Mouse (Mus musculus) liver, embryonic 12.5 days (tissue): ENCODE results near the gene Hipk1. TPM values are rescaled to one million over a fixed set of nuclear protein-coding genes. Genes with fewer than 3 reads are reported as not detected.
"Not testable (repeated sequence)": the region's sequence is repeated elsewhere in the genome, so short reads cannot be mapped to it uniquely, and the experiment has no call there.

Source experiments
- ATAC-seq: fragments of 200-750 bp; cut with Nextera tagmentation; 2 replicates; pipeline ENCODE4 v1.8.0; 2017; ENCODE audit warnings: moderate number of reproducible peaks, mild to moderate bottlenecking, moderate library complexity
- H3K27ac ChIP-seq: fragments of 300-500 bp; sonication (generic); 2 replicates; pipeline ENCODE4 v1.5.1; 2016; ENCODE audit warnings: mild to moderate bottlenecking
- H3K27me3 ChIP-seq: fragments of 300-500 bp; sonication (generic); replicated peaks from 2 replicates; pipeline ENCODE4 v1.6.1; 2016; ENCODE audit warnings: mild to moderate bottlenecking, moderate library complexity
- H3K36me3 ChIP-seq: fragments of 300-500 bp; sonication (generic); 2 replicates; pipeline ENCODE4 v1.6.1; 2016; ENCODE audit warnings: mild to moderate bottlenecking, moderate library complexity
- H3K4me1 ChIP-seq: fragments of 300-500 bp; sonication (generic); 2 replicates; pipeline ENCODE4 v1.6.1; 2016
- H3K4me2 ChIP-seq: fragments of 300-500 bp; sonication (generic); 2 replicates; pipeline ENCODE4 v1.6.1; 2016; ENCODE audit warnings: mild to moderate bottlenecking, moderate library complexity
- H3K4me3 ChIP-seq: fragments of 300-500 bp; sonication (generic); 2 replicates; pipeline ENCODE4 v1.5.1; 2016; ENCODE audit warnings: mild to moderate bottlenecking, moderate library complexity
- H3K9ac ChIP-seq: fragments of 300-500 bp; sonication (generic); 2 replicates; pipeline ENCODE4 v1.6.1; 2016; ENCODE audit warnings: mild to moderate bottlenecking, moderate library complexity
- H3K9me3 ChIP-seq: fragments of 300-500 bp; sonication (generic); replicated peaks from 2 replicates; pipeline ENCODE4 v1.6.1; 2016; ENCODE audit warnings: mild to moderate bottlenecking, moderate library complexity
- WGBS: fragments of 180-500 bp; shearing (Covaris S2); methylation state at CpG from one replicate; pipeline ENCODE4 v1.1.7; 2016; ENCODE audit not compliant: insufficient replicate concordance; 5-methylcytosine and 5-hydroxymethylcytosine counted together
- polyA plus RNA-seq: library from polyadenylated mRNA; unstranded; fragments of >200 nt; fragmentation: Nextera tagmentation; extraction: Ambion mirVana; gene quantifications from 2 replicates; pipeline ENCODE4 v1.2.1, GENCODE M21; 2016

Gene Hipk1
- polyA plus RNA-seq, 1 experiment from 2014 or later, result 17.7 TPM

GRCm38 (mm10) chr3:103827548-103827947, 36.2 kb upstream of the Hipk1 start:
- Histone ChIP-seq H3K4me2 (no peak overlapping the region), H3K4me3 (no peak overlapping the region), H3K27me3 (no peaks in the 10 kb centered on the region), H3K36me3 (peaks cover 12% of the 10 kb centered on the region), H3K9me3 (no peaks in the 10 kb centered on the region), H3K9ac (no peak overlapping the region), H3K4me1 (peaks cover 17% of the 10 kb centered on the region), H3K27ac (no peak overlapping the region)
- ATAC-seq, result no peak

DNA sequence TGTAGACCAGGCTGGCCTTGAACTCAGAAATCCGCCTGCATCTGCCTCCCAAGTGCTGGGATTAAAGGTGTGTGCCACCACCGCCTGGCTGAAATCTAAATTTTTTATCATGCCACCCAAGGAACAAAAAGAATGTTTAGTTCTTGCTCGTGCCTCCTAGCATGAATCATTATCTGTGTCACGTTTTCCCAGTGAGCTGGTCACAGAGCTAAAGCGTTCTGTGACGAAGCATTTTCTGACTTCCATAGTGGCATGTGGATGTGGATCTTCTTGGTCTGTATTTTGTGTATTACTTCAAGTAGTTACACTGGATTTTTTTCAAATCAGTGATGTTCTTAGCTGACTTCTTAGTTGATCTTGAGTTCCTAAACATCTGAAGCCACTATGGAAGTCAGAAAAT, 19.6 kb upstream of the Hipk1 start:
- peak overlapping the region; percentile 88 for H3K9ac ChIP-seq
- H3K9me3 ChIP-seq, result no peaks in the 10 kb centered on the region
- H3K36me3 ChIP-seq, result peaks cover 62% of the 10 kb centered on the region
- H3K4me2 ChIP-seq, result peak overlapping the region; percentile 75
- 61% methylated on average over 6 of the region's 6 CpGs for WGBS
- ATAC-seq, result no peak
- H3K27ac ChIP-seq, result peak overlapping the region; percentile 97
- no peaks in the 10 kb centered on the region for H3K27me3 ChIP-seq
- H3K4me3 ChIP-seq, result peak overlapping the region; percentile 96
- H3K4me1 ChIP-seq, result peaks cover 47% of the 10 kb centered on the region

DNA sequence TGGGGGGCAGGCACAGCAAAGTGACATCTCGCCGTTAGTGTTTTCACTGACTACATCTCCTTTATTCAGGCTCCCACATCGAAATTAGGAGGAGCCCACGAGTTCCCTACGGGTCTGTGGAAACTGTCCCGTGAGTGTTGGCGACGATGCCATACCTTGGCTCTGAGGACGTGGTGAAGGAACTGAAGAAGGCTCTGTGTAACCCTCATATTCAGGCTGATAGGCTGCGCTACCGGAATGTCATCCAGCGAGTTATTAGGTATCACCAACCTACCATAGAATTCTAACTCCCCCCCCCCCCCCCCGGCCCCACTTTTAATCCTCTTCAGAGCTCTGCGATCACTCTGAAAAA, 18.4 kb upstream of the Hipk1 start:
- H3K4me2 ChIP-seq, result peak overlapping the region; percentile 75
- ATAC-seq, result peak; percentile 62
- H3K4me3 ChIP-seq, result peak overlapping the region; percentile 96
- no peaks in the 10 kb centered on the region for H3K27me3 ChIP-seq
- peak overlapping the region; percentile 88 for H3K9ac ChIP-seq
- H3K4me1 ChIP-seq, result peaks cover 57% of the 10 kb centered on the region
- WGBS, result under 1% methylated on average over 14 of the region's 14 CpGs
- H3K9me3 ChIP-seq, result no peaks in the 10 kb centered on the region
- peak overlapping the region; percentile 97 for H3K27ac ChIP-seq
- peaks cover 64% of the 10 kb centered on the region for H3K36me3 ChIP-seq

DNA sequence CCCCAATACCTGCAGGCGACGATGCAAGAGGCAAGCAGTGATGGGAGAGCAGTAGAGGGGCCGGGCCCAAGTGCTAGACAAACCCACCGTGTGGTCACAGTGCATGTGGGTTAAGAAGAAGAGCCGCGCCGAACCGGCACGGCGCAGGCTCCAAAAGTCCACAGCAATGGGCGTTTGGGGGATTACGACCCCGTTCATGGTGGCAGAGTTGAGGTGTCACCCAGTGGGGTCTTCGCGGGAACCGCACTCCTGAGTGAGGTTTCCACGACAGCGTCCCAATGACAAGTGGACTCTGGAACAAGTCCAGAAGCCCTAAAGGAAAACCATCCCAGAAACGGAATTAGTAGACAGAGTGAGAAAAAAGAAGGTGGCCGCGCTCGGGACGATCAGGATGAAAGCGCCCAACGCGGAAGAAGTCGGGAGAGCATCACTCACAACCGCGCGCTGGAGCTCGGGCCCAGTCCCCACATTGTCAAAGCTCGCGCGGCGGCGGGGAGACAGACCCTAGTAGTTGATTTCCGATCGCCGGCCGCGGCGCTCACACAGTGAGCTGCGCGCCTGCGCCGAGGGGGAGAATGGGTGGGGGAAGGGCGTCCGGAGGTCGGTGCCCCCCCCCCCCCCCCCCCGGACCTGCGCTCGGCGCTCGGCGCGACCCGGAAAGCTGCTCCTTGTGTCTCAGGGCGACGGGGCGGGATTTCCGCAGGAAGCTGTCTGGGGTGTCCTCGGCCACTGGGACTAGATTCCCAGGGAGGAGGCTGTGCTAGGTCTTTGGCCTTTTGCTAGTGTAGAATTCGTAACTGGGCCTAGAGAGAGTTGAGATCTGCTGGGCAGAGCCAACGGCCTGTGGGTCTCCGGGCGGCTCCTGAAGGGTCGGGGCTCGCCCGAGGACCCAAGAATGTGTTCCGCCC, 17.8 kb upstream of the Hipk1 start, which contains the start of the genes Dclre1b, Ap4b1 and Gm43064:
Gene Dclre1b, minus strand, starts transcription at position 554 of the 908 bp plus-strand sequence.
Gene Ap4b1, plus strand, starts transcription at position 630 of the 908 bp plus-strand sequence.
Gene Gm43064, plus strand, starts transcription at position 683 of the 908 bp plus-strand sequence.
- peak; percentile 90 for ATAC-seq
- Histone ChIP-seq H3K27me3 (no peaks in the 10 kb centered on the region), H3K9me3 (no peaks in the 10 kb centered on the region), H3K4me1 (peaks cover 63% of the 10 kb centered on the region), H3K27ac (peak within 1 kb of the TSS; percentile 97), H3K9ac (peak within 1 kb of the TSS; percentile 88), H3K4me2 (peak within 1 kb of the TSS; percentile 75), H3K36me3 (peaks cover 64% of the 10 kb centered on the region), H3K4me3 (peak within 1 kb of the TSS; percentile 96)
- under 1% methylated on average over 58 of the region's 70 CpGs for WGBS

- no peak for ATAC-seq
- Histone ChIP-seq H3K27me3 (no peaks in the 10 kb centered on the region), H3K36me3 (peaks cover 67% of the 10 kb centered on the region), H3K4me1 (peaks cover 81% of the 10 kb centered on the region), H3K9me3 (no peaks in the 10 kb centered on the region), H3K4me2 (peak overlapping the region; percentile 35), H3K4me3 (no peak overlapping the region), H3K27ac (peak overlapping the region; percentile 94), H3K9ac (0 out of 2 replicates have a peak overlapping the region, but pooled peaks have one; percentile 12)
- 83% methylated on average over 1 of the region's 1 CpGs for WGBS
These were observed 14.3 kb upstream of the Hipk1 start for GRCm38 (mm10) chr3:103805671-103806070.

GRCm38 (mm10) chr3:103802861-103803260, 11.5 kb upstream of the Hipk1 start:
- no peaks in the 10 kb centered on the region for H3K27me3 ChIP-seq
- peak overlapping the region; percentile 49 for H3K9ac ChIP-seq
- WGBS, result 52% methylated on average over 8 of the region's 8 CpGs
- H3K36me3 ChIP-seq, result peaks cover 67% of the 10 kb centered on the region
- peak overlapping the region; percentile 94 for H3K27ac ChIP-seq
- H3K4me3 ChIP-seq, result no peak overlapping the region
- no peak for ATAC-seq
- H3K9me3 ChIP-seq, result no peaks in the 10 kb centered on the region
- 0 out of 2 replicates have a peak overlapping the region, but pooled peaks have one; percentile 15 for H3K4me2 ChIP-seq
- peaks cover 91% of the 10 kb centered on the region for H3K4me1 ChIP-seq

DNA sequence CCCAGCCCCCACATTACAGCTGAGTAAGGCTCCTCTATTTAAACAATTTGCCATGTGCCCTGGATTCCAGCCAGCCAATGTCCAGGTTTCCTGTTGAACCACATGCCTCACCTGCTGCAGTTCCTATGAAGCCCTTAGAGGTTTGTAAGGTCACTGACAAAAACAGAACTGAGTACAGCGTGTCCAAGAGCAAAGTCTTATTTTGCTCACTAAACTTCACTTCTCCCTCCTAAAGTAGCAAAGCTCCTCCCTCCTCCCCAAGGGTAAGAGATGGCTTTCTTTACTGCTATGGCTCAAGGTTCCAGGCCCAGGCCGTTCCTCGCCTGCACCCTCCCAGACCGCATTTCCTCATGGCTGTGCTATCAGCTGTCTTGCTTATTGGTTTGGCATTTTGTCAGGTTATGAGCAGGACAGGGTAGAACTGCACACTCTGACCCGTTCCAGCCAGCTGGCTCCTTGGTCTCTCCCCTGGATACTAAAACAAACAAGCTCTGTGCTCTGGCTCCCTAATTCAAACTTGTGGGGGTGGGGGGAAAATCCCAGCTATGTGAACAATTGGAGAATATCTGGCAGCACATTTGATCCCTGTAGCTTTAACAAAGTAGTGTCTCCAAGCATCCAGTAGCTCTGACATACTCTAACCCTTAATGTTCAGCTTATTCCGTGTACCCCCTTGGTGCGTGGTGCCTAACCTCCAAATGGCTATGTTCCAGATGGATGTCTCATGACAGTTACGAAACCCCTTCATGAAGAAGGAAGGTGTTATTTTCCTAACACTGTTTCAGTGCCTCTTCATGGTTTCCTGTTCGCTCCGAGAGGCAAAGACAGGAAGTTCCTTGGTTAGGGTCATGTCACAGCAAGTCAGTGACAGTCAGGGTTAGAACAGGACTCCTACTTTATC, 10.5 kb upstream of the Hipk1 start:
- Histone ChIP-seq H3K4me2 (peak overlapping the region; percentile 38), H3K9me3 (no peaks in the 10 kb centered on the region), H3K27me3 (no peaks in the 10 kb centered on the region), H3K27ac (peak overlapping the region; percentile 94), H3K4me1 (peaks cover 91% of the 10 kb centered on the region), H3K36me3 (peaks cover 57% of the 10 kb centered on the region), H3K9ac (peak overlapping the region; percentile 67), H3K4me3 (no peak overlapping the region; the same call in 1 of the 2 replicates)
- WGBS, result 21% methylated on average over 10 of the region's 10 CpGs
- peak; percentile 68 for ATAC-seq

- WGBS, result 13% methylated on average over 2 of the region's 2 CpGs
- peak overlapping the region; percentile 54 for H3K4me2 ChIP-seq
- ATAC-seq, result peak; percentile 92
These were observed 8.1 kb upstream of the Hipk1 start for GRCm38 (mm10) chr3:103799507-103799906.

GRCm38 (mm10) chr3:103796389-103796788, 5.0 kb upstream of the Hipk1 start:
- H3K4me3 ChIP-seq, result no peak overlapping the region
- H3K36me3 ChIP-seq, result peaks cover 4% of the 10 kb centered on the region
- no peaks in the 10 kb centered on the region for H3K9me3 ChIP-seq
- H3K4me2 ChIP-seq, result no peak overlapping the region
- ATAC-seq, result no peak
- H3K27me3 ChIP-seq, result no peaks in the 10 kb centered on the region
- H3K27ac ChIP-seq, result peak overlapping the region; percentile 21; the same call in 1 of the 2 replicates
- WGBS, result 51% methylated on average over 2 of the region's 2 CpGs
- H3K9ac ChIP-seq, result no peak overlapping the region
- peaks cover 82% of the 10 kb centered on the region for H3K4me1 ChIP-seq

More at GRCm38 (mm10) chr3:103799507-103799906, 8.1 kb upstream of the Hipk1 start:
- H3K27ac ChIP-seq, result peak overlapping the region; percentile 94
- no peaks in the 10 kb centered on the region for H3K27me3 ChIP-seq
- H3K9me3 ChIP-seq, result no peaks in the 10 kb centered on the region
- no peak overlapping the region for H3K4me3 ChIP-seq
- peaks cover 35% of the 10 kb centered on the region for H3K36me3 ChIP-seq
- peak overlapping the region; percentile 55 for H3K9ac ChIP-seq
- H3K4me1 ChIP-seq, result peaks cover 83% of the 10 kb centered on the region

DNA sequence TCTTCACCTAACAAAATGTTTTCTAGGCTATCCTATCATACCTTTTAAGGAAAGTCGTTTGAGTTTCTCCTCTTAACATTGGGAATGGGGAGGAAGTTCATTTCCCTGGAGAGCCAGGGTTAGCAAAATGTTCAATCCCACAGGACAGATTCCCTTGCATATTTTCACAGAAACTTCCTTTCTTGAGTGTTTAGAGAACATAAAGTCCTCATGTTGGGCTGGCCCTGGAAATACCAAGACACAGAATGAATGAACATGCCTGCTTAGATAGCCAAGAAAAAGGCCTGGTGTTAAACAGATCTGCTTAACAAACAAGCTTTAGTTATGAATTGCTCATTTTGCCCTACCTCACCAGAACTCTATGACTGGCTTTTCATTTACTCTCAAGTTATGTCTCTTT, 1.2 kb upstream of the Hipk1 start:
- Histone ChIP-seq H3K36me3 (peaks cover 5% of the 10 kb centered on the region; the same call in 1 of the 2 replicates), H3K4me3 (no peak overlapping the region), H3K27ac (peak overlapping the region; percentile 91), H3K4me1 (peaks cover 70% of the 10 kb centered on the region), H3K9me3 (no peaks in the 10 kb centered on the region), H3K27me3 (no peaks in the 10 kb centered on the region), H3K4me2 (peak overlapping the region; percentile 73; the same call in 1 of the 2 replicates), H3K9ac (no peak overlapping the region)
- WGBS, result 75% methylated on average over 1 of the region's 1 CpGs
- no peak for ATAC-seq

- H3K4me3 ChIP-seq, result peak overlapping the region; percentile 98
These were observed 696 bp upstream of the Hipk1 start for GRCm38 (mm10) chr3:103792111-103792406.

More at GRCm38 (mm10) chr3:103792111-103792406, 696 bp upstream of the Hipk1 start:
- Histone ChIP-seq H3K4me2 (peak overlapping the region; percentile 73), H3K9ac (peak overlapping the region; percentile 100), H3K4me1 (peaks cover 70% of the 10 kb centered on the region), H3K27ac (peak overlapping the region; percentile 91)
- not testable (repeated sequence) for H3K27me3 ChIP-seq, H3K9me3 ChIP-seq, H3K36me3 ChIP-seq, ATAC-seq
- 61% methylated on average over 5 of the region's 5 CpGs for WGBS
